Mouse (Mus musculus) forebrain, postnatal 0 days (tissue): ENCODE data around the gene Sncb. TPM values are rescaled to one million over a fixed set of nuclear protein-coding genes. Genes with fewer than 3 reads are reported as not detected.

Experiments used
- ATAC-seq: fragments of 200-750 bp; cut with Nextera tagmentation; 2 replicates; pipeline ENCODE4 v1.8.0; 2017; ENCODE audit warnings: mild to moderate bottlenecking, moderate library complexity
- DNase-seq: peaks from one replicate; pipeline ENCODE4 v3.0.0-alpha.2; 2015
- H3K27ac ChIP-seq: fragments of 300-500 bp; sonication (generic); 2 replicates; pipeline ENCODE4 v1.5.1; 2014; ENCODE audit warnings: low read depth, mild to moderate bottlenecking, antibody characterized with exemption, low read length, moderate library complexity, mixed read lengths
- H3K27me3 ChIP-seq: fragments of 300-500 bp; sonication (generic); 2 replicates; pipeline ENCODE4 v1.6.1; 2014; ENCODE audit warnings: mild to moderate bottlenecking, low read length, mixed read lengths; ENCODE audit not compliant: insufficient read depth
- H3K36me3 ChIP-seq: fragments of 300-500 bp; sonication (generic); 2 replicates; pipeline ENCODE4 v1.6.1; 2014; ENCODE audit warnings: mild to moderate bottlenecking, moderate library complexity; ENCODE audit not compliant: insufficient read depth
- H3K4me1 ChIP-seq: fragments of 300-500 bp; sonication (generic); 2 replicates; pipeline ENCODE4 v1.6.1; 2014; ENCODE audit warnings: antibody characterized with exemption; ENCODE audit not compliant: insufficient read depth
- H3K4me2 ChIP-seq: fragments of 300-500 bp; sonication (generic); 2 replicates; pipeline ENCODE4 v1.6.1; 2014; ENCODE audit warnings: low read depth, mild to moderate bottlenecking, moderate library complexity
- H3K4me3 ChIP-seq: fragments of 300-500 bp; sonication (generic); 2 replicates; pipeline ENCODE4 v1.5.1; 2014; ENCODE audit warnings: low read depth, low read length, mixed read lengths
- H3K9ac ChIP-seq: fragments of 300-500 bp; sonication (generic); 2 replicates; pipeline ENCODE4 v1.6.1; 2014; ENCODE audit warnings: mild to moderate bottlenecking
- H3K9me3 ChIP-seq: fragments of 300-500 bp; sonication (generic); 2 replicates; pipeline ENCODE4 v1.6.1; 2016; ENCODE audit warnings: low read length
- CTCF ChIP-seq: sonication (generic); IDR thresholded peaks from 2 replicates; pipeline ENCODE4 v1.5.1; 2016; ENCODE audit warnings: antibody characterized with exemption, control low read depth, low read depth
- WGBS: fragments of 180-500 bp; shearing (Covaris S2); extraction: QIAGEN DNeasy Blood & Tissue Kit; methylation state at CpG from one replicate; pipeline ENCODE4 v1.1.7; 2014; 5-methylcytosine and 5-hydroxymethylcytosine counted together
- polyA plus RNA-seq: library from polyadenylated mRNA; unstranded; fragments of >200 nt; fragmentation: Nextera tagmentation; extraction: Ambion mirVana; gene quantifications from 2 replicates; pipeline ENCODE4 v1.2.1, GENCODE M21; 2015
- total RNA-seq: library from RNA; depleted of rRNA; stranded (reverse); fragments of >200 nt; gene quantifications from 2 replicates; pipeline ENCODE4 v1.2.3, GENCODE M21; 2014; rRNA removed

The Sncb gene
- 32.7 and 38.1 TPM in 2 replicates for total RNA-seq
- 122 and 137 TPM in 2 replicates for polyA plus RNA-seq

GRCm38 (mm10) chr13:54766192-54766768, at the start of gene Sncb:
Sncb (minus strand) TSS chr13:54766595.
- TF ChIP-seq CTCF: peak; percentile 94
- Histone ChIP-seq H3K27ac (peak within 1 kb of the TSS; percentile 72), H3K9me3 (no peaks in the 10 kb centered on the region), H3K4me2 (peak within 1 kb of the TSS; percentile 84), H3K4me3 (peak within 1 kb of the TSS; percentile 61), H3K27me3 (peaks cover 15% of the 10 kb centered on the region; the same call in 1 of the 2 replicates), H3K4me1 (peaks cover 2% of the 10 kb centered on the region; the same call in 1 of the 2 replicates), H3K36me3 (no peaks in the 10 kb centered on the region), H3K9ac (peak within 1 kb of the TSS; percentile 65)
- under 1% methylated on average over 35 of the region's 35 CpGs for WGBS
- peak; percentile 91 for DNase-seq
- peak; percentile 94 for ATAC-seq

GRCm38 (mm10) chr13:54813381-54813780, 47.0 kb upstream of the Sncb start:
- 94% methylated on average over 9 of the region's 9 CpGs for WGBS
- no peak overlapping the region for H3K4me2 ChIP-seq
- H3K4me3 ChIP-seq: no peak overlapping the region
- no peak for TF ChIP-seq CTCF
- no peaks in the 10 kb centered on the region for H3K4me1 ChIP-seq
- H3K9ac ChIP-seq: no peak overlapping the region
- no peaks in the 10 kb centered on the region for H3K9me3 ChIP-seq
- no peaks in the 10 kb centered on the region for H3K27me3 ChIP-seq
- H3K27ac ChIP-seq: no peak overlapping the region
- ATAC-seq (no peak), DNase-seq (no peak)
- no peaks in the 10 kb centered on the region for H3K36me3 ChIP-seq

- DNase-seq (no peak), ATAC-seq (no peak)
- TF ChIP-seq CTCF: no peak
- Histone ChIP-seq H3K4me2 (no peak overlapping the region), H3K4me1 (no peaks in the 10 kb centered on the region), H3K27me3 (no peaks in the 10 kb centered on the region), H3K27ac (no peak overlapping the region), H3K9ac (no peak overlapping the region), H3K36me3 (no peaks in the 10 kb centered on the region), H3K9me3 (no peaks in the 10 kb centered on the region), H3K4me3 (no peak overlapping the region)
- 63% methylated on average over 7 of the region's 7 CpGs for WGBS
Measured at GRCm38 (mm10) chr13:54811476-54811875, 45.1 kb upstream of the Sncb start.

GRCm38 (mm10) chr13:54808067-54808466, 41.7 kb upstream of the Sncb start:
- TF ChIP-seq CTCF: no peak
- DNase-seq: no peak

GRCm38 (mm10) chr13:54806434-54806976, 40.1 kb upstream of the Sncb start:
- no peak for TF ChIP-seq CTCF
- WGBS: 19% methylated on average over 13 of the region's 13 CpGs
- DNase-seq (no peak), ATAC-seq (no peak)
- Histone ChIP-seq H3K4me2 (no peak overlapping the region), H3K9me3 (no peaks in the 10 kb centered on the region), H3K4me1 (no peaks in the 10 kb centered on the region), H3K9ac (no peak overlapping the region), H3K27ac (no peak overlapping the region), H3K4me3 (no peak overlapping the region), H3K27me3 (no peaks in the 10 kb centered on the region), H3K36me3 (no peaks in the 10 kb centered on the region)

More at GRCm38 (mm10) chr13:54808067-54808466, 41.7 kb upstream of the Sncb start:
- H3K9me3 ChIP-seq: no peaks in the 10 kb centered on the region
- H3K27me3 ChIP-seq: no peaks in the 10 kb centered on the region
- no peak overlapping the region for H3K4me2 ChIP-seq
- H3K4me3 ChIP-seq: no peak overlapping the region
- no peak for ATAC-seq
- H3K4me1 ChIP-seq: no peaks in the 10 kb centered on the region
- H3K36me3 ChIP-seq: no peaks in the 10 kb centered on the region
- no peak overlapping the region for H3K27ac ChIP-seq
- no peak overlapping the region for H3K9ac ChIP-seq
- 76% methylated on average over 12 of the region's 12 CpGs for WGBS

GRCm38 (mm10) chr13:54805134-54805838, 38.9 kb upstream of the Sncb start:
- H3K4me1 ChIP-seq: no peaks in the 10 kb centered on the region
- no peaks in the 10 kb centered on the region for H3K36me3 ChIP-seq
- H3K4me3 ChIP-seq: no peak overlapping the region
- 44% methylated on average over 21 of the region's 21 CpGs for WGBS
- no peaks in the 10 kb centered on the region for H3K9me3 ChIP-seq
- no peaks in the 10 kb centered on the region for H3K27me3 ChIP-seq
- H3K27ac ChIP-seq: no peak overlapping the region
- no peak overlapping the region for H3K4me2 ChIP-seq
- H3K9ac ChIP-seq: no peak overlapping the region
- ATAC-seq (peak; percentile 75), DNase-seq (peak; percentile 76)
- TF ChIP-seq CTCF: peak; percentile 85

GRCm38 (mm10) chr13:54803010-54803409, 36.6 kb upstream of the Sncb start:
- ATAC-seq (no peak), DNase-seq (no peak)
- Histone ChIP-seq H3K27ac (no peak overlapping the region), H3K9me3 (no peaks in the 10 kb centered on the region), H3K36me3 (no peaks in the 10 kb centered on the region), H3K27me3 (no peaks in the 10 kb centered on the region), H3K9ac (no peak overlapping the region), H3K4me2 (no peak overlapping the region), H3K4me1 (no peaks in the 10 kb centered on the region), H3K4me3 (no peak overlapping the region)
- 84% methylated on average over 6 of the region's 6 CpGs for WGBS
- TF ChIP-seq CTCF: peak; percentile 54
